Mouse (Mus musculus) yolk sac, embryonic 10.5 days (tissue): Measurements from ENCODE around the gene Pde4dip.

Source experiments
- DNase-seq: peaks from one replicate; pipeline ENCODE4 v3.0.0-alpha.2; 2017; ENCODE audit warnings: low spot score

Gene Pde4dip

DNA sequence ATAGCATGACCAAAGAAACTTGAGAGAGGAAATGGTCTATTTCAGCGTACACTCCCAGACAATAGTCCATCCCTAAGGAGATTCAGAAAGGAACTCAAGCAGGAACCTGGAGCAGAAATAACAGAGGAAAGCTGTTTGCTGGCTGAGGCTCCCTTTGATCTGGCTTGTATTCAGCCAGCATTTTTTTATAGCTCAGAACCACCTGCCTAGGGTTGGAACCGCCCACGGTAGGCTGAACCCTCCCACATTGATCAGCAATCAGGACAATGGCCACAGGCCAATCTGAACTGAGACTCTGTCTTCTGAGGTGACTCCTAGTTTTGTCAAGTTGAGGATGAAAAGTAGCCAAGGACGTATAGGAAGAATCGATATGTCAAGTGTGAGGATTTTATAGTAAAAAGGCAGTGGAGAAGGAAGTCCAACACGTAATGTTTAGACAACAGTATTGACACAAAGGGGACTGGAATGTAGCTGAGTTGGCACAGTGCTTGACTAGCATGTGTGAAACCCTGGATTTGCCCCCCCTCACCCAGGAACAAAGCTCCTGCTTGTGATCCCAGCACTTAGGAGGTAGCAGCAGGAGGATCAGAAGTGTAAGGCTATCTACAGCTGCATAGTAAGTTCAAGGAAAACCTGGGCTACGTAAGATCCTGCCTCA lies 44.2 kb downstream of the Pde4dip start:
- peak; percentile 56 for DNase-seq

GRCm38 (mm10) chr3:97842641-97843040 lies 45.9 kb downstream of the Pde4dip start:
- DNase-seq: no peak

- no peak for DNase-seq
These were observed 48.1 kb downstream of the Pde4dip start for GRCm38 (mm10) chr3:97840439-97840838.

- no peak for DNase-seq
These were observed 52.6 kb downstream of the Pde4dip start for GRCm38 (mm10) chr3:97835888-97836287.

DNA sequence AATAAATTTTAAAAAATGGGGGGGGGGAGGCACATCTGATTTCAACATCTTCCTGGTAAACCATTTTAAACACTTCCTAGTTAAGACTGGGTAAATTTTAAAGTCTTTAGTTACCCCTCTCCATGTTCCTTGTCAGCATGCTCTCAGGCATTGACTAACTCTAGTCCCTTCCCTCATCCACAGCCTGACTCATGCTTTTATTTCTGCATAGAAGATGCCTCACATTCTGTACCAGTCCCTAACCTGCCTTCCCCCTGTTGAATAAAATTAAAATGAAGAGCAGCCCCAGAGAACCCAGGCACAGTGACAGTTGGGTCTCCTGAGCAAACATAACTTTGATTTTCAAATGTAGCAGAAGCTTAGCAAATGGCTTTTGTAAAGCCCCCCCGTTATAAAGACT lies 53.9 kb downstream of the Pde4dip start:
- DNase-seq: no peak

- DNase-seq: no peak
These were observed 56.8 kb downstream of the Pde4dip start for GRCm38 (mm10) chr3:97831564-97832320.

- DNase-seq: no peak
These were observed 57.9 kb downstream of the Pde4dip start for GRCm38 (mm10) chr3:97830622-97831021.

- DNase-seq: no peak
These were observed 58.4 kb downstream of the Pde4dip start for GRCm38 (mm10) chr3:97830122-97830521.

DNA sequence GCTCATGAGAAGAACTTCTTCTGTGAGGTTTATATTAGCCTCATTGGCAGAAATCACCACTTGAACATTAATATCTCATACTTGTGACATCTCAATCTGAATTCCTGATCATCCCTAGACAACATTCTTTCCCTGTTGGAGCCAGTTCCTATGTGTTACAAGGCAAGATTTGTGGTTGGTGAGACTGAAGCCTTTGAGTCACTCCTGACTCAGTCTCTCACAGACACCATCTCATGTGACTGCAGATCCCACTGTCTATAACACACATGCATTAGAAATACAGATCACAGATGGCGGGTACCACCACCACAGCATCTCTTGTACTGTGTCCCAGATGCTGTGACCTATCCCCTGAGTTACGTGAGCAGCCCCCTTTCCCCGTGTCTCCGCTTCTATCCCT lies 60.2 kb downstream of the Pde4dip start:
- no peak for DNase-seq

GRCm38 (mm10) chr3:97825246-97825645 lies 63.3 kb downstream of the Pde4dip start:
- DNase-seq: no peak

- DNase-seq: no peak
These were observed 63.8 kb downstream of the Pde4dip start for GRCm38 (mm10) chr3:97824744-97825143.

- peak; percentile 35 for DNase-seq
These were observed 64.3 kb downstream of the Pde4dip start for GRCm38 (mm10) chr3:97824011-97824711.

DNA sequence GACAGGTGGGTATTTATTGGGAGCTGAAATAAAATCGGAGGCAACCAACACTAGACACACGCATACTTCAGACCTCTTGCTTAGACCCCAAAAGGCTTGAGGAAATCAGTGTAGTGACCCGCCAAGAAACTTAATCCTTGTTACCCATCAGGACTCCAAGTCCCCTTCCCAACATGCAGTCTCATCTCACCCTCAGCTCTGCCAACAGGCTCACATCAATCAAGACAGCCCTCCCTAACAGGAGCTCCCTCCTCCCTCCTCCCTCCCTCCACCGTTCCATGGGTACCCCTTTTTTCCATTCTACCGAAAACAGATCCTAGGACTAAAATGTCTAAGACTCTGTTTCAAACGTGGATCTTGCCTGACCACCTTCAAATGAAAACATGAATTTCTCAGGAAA lies 65.1 kb downstream of the Pde4dip start:
- DNase-seq: no peak

GRCm38 (mm10) chr3:97819050-97819449 lies 69.5 kb downstream of the Pde4dip start:
- DNase-seq: no peak

DNA sequence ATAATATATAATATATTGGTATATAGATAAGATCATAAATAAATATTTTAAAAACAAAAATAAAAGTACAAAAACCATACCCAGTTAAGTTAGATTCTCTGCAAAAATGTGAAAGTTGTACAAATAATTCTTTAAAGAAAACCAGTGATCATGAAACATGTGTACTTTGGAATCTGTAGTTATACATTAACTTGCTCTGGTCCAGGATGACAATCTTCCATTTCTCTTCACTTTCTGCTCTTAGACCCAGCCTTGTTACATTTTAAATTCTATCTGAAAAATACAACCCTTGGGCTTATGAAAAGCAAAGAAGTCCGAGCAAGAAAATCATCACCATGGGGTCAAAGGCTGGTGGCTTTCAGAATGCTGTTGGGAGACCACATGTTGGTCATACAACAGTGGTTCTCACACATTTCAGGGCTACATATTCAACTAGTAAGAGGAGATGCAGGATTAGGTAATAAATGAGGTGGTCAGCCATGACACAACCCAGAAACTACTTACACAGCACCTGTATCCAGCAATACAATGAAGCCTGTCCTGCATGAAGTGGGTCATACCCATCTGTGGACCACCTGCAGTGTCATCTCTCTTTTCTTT lies 70.0 kb downstream of the Pde4dip start:
- peak; percentile 55 for DNase-seq

DNA sequence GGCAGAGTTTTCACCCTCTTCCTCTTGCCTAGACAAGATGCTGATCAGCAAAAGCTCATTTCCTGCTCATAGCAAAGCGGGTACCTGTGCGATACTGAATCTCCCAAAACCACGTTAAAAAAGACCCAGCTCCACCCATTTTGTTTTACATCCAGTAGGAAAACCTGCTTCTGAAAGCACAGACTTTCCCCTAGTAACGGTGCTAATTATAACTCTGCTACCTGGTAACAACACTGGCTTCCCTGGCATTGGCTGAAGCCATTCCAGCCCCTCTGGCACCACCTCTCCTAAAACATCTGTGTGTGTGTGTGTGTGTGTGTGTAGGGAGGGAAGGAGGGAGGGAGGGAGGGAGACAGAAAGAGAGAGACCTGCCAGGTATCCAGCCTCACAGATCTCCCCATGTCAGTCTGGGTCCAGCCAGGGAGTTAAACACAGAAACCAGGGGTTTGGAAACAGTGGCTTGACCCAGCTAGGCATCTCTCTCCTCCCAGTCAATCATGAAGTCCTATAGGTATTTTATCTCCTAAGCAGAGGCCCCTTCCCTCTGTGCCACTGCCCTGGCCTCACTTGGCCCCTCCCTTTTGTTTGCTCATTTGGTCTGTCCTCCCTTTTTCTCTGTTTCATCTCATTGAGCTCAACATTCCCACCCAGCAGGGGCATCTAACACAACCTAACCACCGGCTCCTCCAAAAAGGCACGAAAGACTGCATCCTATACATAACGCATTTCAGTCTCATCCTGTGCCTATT lies 76.7 kb downstream of the Pde4dip start:
- DNase-seq: no peak

DNA sequence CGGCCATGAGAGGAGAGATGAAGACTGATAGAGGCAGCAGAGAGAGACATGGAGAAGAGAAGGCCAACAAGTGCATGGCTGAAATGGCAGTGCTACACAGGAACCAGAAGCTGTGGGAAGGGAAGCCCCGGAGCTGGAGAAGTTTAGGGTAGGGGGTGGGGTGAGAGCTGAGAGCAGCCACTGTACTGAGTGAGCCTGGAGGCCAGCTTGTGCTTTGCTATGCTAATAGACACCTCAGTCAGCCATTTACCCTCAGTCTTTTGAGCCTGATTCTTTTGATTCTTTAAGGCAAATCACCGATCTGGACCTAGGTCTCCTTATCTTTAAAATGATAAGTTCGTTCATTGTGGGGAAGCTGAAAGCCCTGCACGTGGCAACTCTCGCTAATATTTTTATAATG lies 77.3 kb downstream of the Pde4dip start:
- DNase-seq: no peak

DNA sequence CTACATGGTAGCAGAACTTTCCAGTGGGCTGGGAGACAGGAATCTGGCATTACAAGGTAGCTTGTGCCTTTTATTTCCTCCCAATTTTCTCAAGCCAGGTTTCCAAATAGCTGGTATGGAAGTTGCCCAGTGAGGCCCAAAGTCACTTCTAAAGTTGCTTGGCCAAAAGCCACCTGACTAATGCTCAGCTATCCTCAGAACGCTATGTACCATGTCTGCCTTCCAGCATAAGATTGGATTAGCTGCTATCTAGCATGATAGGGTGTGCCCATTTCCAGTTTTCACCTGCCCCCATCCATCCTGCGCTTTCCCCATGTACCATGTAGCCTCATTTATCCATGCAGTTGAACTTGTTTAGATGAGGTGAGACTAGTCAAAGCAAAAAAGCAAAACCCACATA lies 78.2 kb downstream of the Pde4dip start:
- DNase-seq: no peak

DNA sequence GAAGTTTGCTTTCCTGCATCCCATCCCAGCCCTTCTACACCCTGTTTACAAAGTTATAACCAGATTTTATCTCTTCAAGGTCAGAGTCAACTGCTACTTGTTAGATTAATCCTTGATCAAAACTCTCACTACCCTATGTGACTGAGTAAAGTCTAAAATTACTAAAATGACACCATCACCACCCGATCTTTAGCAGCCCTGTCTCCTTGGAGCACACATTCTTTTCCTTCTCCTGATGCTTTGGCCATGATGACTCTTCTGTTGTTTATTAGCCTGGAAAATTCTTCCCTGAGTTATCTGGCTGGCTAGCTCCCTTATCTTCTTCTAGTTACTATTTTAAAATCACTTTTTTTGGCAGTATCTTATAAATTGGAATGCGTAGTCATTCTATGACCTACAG lies 82.9 kb downstream of the Pde4dip start:
- no peak for DNase-seq

DNA sequence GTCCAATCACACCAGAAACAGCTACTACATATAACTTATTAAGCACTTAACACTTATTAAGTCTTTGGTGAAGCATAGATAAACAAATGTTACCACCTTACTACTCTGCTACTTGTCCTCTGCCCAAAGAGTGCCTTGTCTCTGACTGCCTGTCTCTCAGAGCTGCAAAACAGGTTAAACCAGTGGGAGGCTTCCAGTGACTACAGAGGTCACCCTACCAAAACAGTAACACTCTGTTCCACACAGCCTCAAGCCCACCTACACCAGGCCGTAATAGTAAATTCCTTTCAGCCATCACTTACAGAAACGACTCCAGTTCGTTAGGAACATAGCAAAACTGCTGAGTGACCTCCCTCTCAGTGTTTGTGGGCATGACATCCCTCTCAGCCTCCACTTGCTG lies 84.8 kb downstream of the Pde4dip start:
- DNase-seq: no peak

GRCm38 (mm10) chr3:97802927-97803326 lies 85.6 kb downstream of the Pde4dip start:
- no peak for DNase-seq

DNA sequence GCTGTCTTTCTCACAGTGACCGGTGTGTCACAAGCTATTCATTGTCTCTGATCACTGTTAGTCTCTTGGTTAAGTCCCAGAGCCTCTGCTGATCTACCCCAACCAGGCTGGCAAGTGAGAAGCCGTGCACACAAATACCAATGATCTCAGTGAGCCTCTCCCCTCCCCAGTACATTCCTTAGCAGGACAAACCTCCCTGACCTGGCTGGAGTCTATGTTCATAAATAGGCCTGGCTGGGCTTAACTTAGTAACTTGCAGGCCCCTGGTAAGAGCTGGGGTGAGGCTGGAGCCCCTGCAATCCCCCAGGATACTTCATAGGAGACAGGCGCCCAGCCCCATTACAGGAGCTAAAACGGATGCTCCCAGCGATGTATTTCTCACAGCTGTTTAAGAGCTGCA lies 86.2 kb downstream of the Pde4dip start:
- DNase-seq: peak; percentile 35
